Mouse (Mus musculus) midbrain, embryonic 12.5 days (tissue): ENCODE data around the gene Ncbp2. TPM values are rescaled to one million over a fixed set of nuclear protein-coding genes. Genes with fewer than 3 reads are reported as not detected.

Source experiments
- ATAC-seq: fragments of 200-750 bp; cut with Nextera tagmentation; 2 replicates; pipeline ENCODE4 v1.8.0; 2017; ENCODE audit warnings: low read depth, moderate TSS enrichment, moderate library complexity; ENCODE audit not compliant: low FRiP score
- H3K27ac ChIP-seq: fragments of 300-500 bp; sonication (generic); replicated peaks from 2 replicates; pipeline ENCODE4 v1.5.1; 2016; ENCODE audit warnings: mild to moderate bottlenecking
- H3K27me3 ChIP-seq: fragments of 300-500 bp; sonication (generic); 2 replicates; pipeline ENCODE4 v1.6.1; 2016; ENCODE audit warnings: mild to moderate bottlenecking
- H3K36me3 ChIP-seq: fragments of 300-500 bp; sonication (generic); 2 replicates; pipeline ENCODE4 v1.6.1; 2016
- H3K4me1 ChIP-seq: fragments of 300-500 bp; sonication (generic); 2 replicates; pipeline ENCODE4 v1.6.1; 2016
- H3K4me2 ChIP-seq: fragments of 300-500 bp; sonication (generic); replicated peaks from 2 replicates; pipeline ENCODE4 v1.6.1; 2016; ENCODE audit warnings: mild to moderate bottlenecking, moderate library complexity
- H3K4me3 ChIP-seq: fragments of 300-500 bp; sonication (generic); 2 replicates; pipeline ENCODE4 v1.5.1; 2016; ENCODE audit warnings: mild to moderate bottlenecking
- H3K9ac ChIP-seq: fragments of 300-500 bp; sonication (generic); replicated peaks from 2 replicates; pipeline ENCODE4 v1.6.1; 2016; ENCODE audit warnings: mild to moderate bottlenecking, moderate library complexity
- H3K9me3 ChIP-seq: fragments of 300-500 bp; sonication (generic); 2 replicates; pipeline ENCODE4 v1.6.1; 2016; ENCODE audit warnings: mild to moderate bottlenecking
- WGBS: fragments of 180-500 bp; shearing (Covaris S2); methylation state at CpG from one replicate; pipeline ENCODE4 v1.1.7; 2016; 5-methylcytosine and 5-hydroxymethylcytosine counted together
- polyA plus RNA-seq: library from polyadenylated mRNA; unstranded; fragments of >200 nt; fragmentation: Nextera tagmentation; extraction: Ambion mirVana; gene quantifications from 2 replicates; pipeline ENCODE4 v1.2.1, GENCODE M21; 2016

Ncbp2 gene
- polyA plus RNA-seq: 131 and 135 TPM in 2 replicates

DNA sequence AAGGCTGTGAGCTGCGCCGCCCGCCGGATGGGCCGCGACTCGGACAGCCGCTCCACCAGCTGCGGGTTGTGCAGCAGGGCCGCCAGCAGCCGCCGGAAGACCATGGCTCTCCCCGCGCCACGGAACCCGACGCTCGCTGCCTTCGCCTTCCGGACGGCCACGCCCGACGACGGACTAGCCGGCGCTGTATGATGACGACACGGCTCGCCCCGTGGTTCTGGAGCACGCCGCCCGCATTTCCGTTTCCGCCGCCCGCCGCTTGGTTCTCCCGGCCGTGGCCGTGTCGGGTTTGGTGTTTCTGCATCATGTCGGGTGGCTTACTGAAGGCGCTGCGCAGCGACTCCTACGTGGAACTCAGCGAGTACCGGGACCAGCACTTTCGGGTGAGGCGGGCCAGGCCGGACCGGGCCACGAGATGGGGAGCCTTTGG lies at the start of gene Ncbp2, which contains the start of gene 0610012G03Rik:
Gene Ncbp2, plus strand, starts transcription at position 169 of the 430 bp plus-strand sequence.
Gene 0610012G03Rik, minus strand, starts transcription at position 150 of the 430 bp plus-strand sequence.
- ATAC-seq: peak; percentile 90
- under 1% methylated on average over 55 of the region's 55 CpGs for WGBS
- H3K9me3 ChIP-seq: no peaks in the 10 kb centered on the region

DNA sequence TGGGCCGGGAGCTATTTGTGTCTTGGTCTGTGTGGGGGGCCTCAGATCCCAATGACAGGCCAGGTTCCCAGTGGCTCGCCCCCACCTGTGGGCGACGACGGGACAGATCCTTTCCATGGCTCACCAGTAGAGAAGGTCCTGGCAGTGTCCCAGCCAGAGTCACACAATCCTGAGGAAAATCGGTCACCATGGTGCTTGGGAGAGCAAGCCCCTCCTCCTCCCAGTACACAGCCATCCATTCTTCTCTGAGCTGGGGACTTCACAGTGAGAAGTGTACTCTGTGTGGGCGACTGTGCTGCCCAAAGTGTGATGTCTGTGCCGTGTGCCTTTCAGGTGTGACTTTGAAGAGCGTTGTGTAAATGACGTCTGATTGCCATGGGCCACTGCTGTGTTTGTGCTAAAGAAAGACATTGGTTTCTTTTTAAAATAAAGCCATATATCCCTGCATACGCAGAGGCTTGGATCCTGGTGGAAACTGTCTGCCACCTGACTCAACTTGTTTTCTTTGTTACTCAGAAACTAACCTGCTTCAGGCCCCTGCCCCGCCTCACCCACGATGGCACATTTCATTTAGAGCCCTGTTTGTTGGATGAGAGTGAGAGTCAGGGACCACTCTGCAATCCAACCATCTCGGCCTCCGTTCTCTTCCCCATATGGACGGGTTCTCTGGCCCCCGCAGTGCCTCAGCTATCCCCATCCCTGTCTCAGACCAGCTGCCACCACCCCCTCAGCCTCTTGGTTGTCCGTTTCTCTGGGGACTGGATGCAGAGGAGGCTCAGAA lies 49.6 kb upstream of the Ncbp2 start:
- H3K36me3 ChIP-seq: no peaks in the 10 kb centered on the region
- H3K27ac ChIP-seq: no peak overlapping the region
- H3K9me3 ChIP-seq: peaks cover 3% of the 10 kb centered on the region; the same call in 1 of the 2 replicates
- H3K4me1 ChIP-seq: peaks cover 14% of the 10 kb centered on the region
- no peak overlapping the region for H3K4me3 ChIP-seq
- H3K9ac ChIP-seq: no peak overlapping the region
- 0 out of 2 replicates have a peak, but pooled peaks have one; percentile 30 for ATAC-seq
- H3K27me3 ChIP-seq: peaks cover 4% of the 10 kb centered on the region; the same call in 1 of the 2 replicates
- 84% methylated on average over 18 of the region's 18 CpGs for WGBS
- no peak overlapping the region for H3K4me2 ChIP-seq

More for the DNA sequence above, at the start of gene Ncbp2, which contains the start of gene 0610012G03Rik:
- H3K27ac ChIP-seq: peak within 1 kb of the TSS; percentile 87
- H3K36me3 ChIP-seq: peaks cover 8% of the 10 kb centered on the region; the same call in 1 of the 2 replicates
- H3K27me3 ChIP-seq: no peaks in the 10 kb centered on the region
- peak within 1 kb of the TSS; percentile 85 for H3K9ac ChIP-seq
- H3K4me1 ChIP-seq: peaks cover 37% of the 10 kb centered on the region
- H3K4me3 ChIP-seq: peak within 1 kb of the TSS; percentile 83
- peak within 1 kb of the TSS; percentile 86 for H3K4me2 ChIP-seq

- H3K4me2 ChIP-seq: no peak overlapping the region
- H3K4me3 ChIP-seq: no peak overlapping the region
- peaks cover 13% of the 10 kb centered on the region; the same call in 1 of the 2 replicates for H3K27me3 ChIP-seq
- H3K9ac ChIP-seq: no peak overlapping the region
- ATAC-seq: no peak
- WGBS: 88% methylated on average over 1 of the region's 1 CpGs
- peaks cover 3% of the 10 kb centered on the region; the same call in 1 of the 2 replicates for H3K9me3 ChIP-seq
- peaks cover 22% of the 10 kb centered on the region for H3K4me1 ChIP-seq
- H3K27ac ChIP-seq: no peak overlapping the region
- no peaks in the 10 kb centered on the region for H3K36me3 ChIP-seq
These were observed 46.4 kb upstream of the Ncbp2 start for GRCm38 (mm10) chr16:31901886-31902285.

DNA sequence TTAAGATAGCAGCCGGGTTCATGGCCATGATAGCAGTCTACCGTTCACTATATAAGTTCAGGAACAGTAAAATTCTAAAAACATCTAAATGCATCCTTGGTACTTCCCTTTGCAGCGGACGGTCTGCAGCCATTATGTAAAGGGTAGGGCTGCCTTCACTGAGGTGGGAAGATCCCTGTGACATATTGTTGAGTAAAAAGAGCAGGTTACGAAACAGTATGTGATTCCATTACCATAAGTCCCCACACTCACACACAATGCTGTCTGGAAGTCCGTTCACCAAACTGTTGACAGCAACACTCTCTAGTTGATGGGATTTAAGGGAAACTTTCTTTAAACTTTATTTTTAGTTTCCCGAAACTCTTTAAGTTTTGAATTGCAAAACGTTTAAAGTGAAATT lies 45.1 kb upstream of the Ncbp2 start:
- no peaks in the 10 kb centered on the region for H3K36me3 ChIP-seq
- no peak overlapping the region for H3K4me3 ChIP-seq
- no peak for ATAC-seq
- H3K9me3 ChIP-seq: peaks cover 3% of the 10 kb centered on the region; the same call in 1 of the 2 replicates
- H3K9ac ChIP-seq: no peak overlapping the region
- no peak overlapping the region for H3K4me2 ChIP-seq
- 89% methylated on average over 8 of the region's 8 CpGs for WGBS
- H3K27ac ChIP-seq: no peak overlapping the region
- peaks cover 9% of the 10 kb centered on the region; the same call in 1 of the 2 replicates for H3K27me3 ChIP-seq
- peaks cover 13% of the 10 kb centered on the region for H3K4me1 ChIP-seq

DNA sequence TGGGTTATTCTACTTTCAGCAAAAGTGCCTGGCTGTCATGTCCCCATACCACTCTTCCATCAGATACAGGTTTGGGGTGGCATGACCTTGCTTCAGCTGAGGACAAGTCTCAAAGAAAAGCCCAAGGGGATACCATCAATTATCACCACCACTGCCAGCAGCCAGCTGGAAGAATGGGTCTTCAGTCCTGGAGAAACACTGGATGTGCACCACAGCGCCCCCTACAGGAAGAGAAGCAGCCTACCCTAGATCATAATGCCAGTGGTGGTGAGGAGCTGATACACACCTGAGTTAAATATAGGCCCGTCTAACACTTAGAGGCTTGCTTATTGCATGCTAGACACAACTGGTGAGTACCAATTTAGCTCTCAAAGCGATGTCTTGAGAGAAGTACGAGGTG lies 43.0 kb upstream of the Ncbp2 start:
- no peak overlapping the region for H3K27ac ChIP-seq
- H3K4me3 ChIP-seq: no peak overlapping the region
- H3K36me3 ChIP-seq: no peaks in the 10 kb centered on the region
- H3K4me2 ChIP-seq: no peak overlapping the region
- H3K4me1 ChIP-seq: peaks cover 10% of the 10 kb centered on the region
- no peaks in the 10 kb centered on the region for H3K9me3 ChIP-seq
- no peak overlapping the region for H3K9ac ChIP-seq
- WGBS: 78% methylated on average over 4 of the region's 4 CpGs
- ATAC-seq: no peak
- peaks cover 9% of the 10 kb centered on the region; the same call in 1 of the 2 replicates for H3K27me3 ChIP-seq

DNA sequence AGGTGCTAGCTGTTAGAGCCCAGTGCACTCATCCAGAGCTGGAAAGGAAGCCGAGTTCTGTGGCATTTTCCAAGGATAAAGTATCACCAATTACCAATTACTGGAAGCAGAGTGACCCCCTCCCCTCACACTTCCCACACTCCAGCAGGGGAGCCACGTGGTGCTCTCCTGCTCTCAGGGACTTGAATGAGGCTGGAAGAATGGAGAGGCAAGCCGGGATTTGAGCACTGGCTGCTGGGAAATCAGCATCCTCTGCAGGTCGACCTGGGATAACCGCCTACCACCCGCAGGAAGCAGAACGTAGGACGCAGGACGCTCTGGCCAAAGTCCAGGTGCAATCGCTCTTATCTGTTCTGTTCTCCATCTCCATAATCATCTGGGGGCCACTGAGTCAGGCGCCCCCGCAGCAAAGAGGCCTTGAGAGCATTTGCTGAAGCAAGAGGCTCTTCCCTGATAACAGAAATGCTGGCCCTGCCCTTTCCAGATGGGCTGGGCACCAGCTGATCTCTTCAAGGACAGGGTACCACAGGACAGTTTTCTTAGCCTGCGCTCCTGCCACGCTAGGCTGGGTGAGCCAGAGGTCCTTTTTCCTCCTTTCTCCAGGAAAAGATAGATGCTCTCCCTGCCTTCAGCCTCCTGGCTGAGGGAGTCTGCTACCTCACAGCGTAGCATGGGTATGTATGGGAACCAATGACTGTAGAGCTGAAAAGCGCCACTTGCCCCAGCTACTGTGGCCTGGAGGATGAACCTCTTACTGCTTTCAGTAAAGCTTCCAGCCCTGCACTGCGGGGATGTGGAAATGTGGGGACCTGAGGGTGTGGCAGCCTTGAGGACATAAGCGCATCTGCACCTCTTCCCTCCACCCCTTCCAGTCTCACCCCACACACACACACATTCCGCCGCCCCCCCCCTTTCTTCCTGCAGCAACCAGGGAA lies 42.2 kb upstream of the Ncbp2 start:
- ATAC-seq: no peak
- Histone ChIP-seq H3K9ac (0 out of 2 replicates have a peak overlapping the region, but pooled peaks have one; percentile 31), H3K9me3 (no peaks in the 10 kb centered on the region), H3K27me3 (peaks cover 9% of the 10 kb centered on the region; the same call in 1 of the 2 replicates), H3K4me1 (peaks cover 10% of the 10 kb centered on the region), H3K4me2 (peak overlapping the region; percentile 36), H3K4me3 (0 out of 2 replicates have a peak overlapping the region, but pooled peaks have one; percentile 12), H3K27ac (no peak overlapping the region), H3K36me3 (no peaks in the 10 kb centered on the region)
- WGBS: 34% methylated on average over 20 of the region's 20 CpGs

- Histone ChIP-seq H3K36me3 (no peaks in the 10 kb centered on the region), H3K9me3 (no peaks in the 10 kb centered on the region), H3K4me1 (peaks cover 10% of the 10 kb centered on the region), H3K27ac (no peak overlapping the region), H3K4me3 (peak overlapping the region; percentile 12; the same call in 1 of the 2 replicates), H3K9ac (no peak overlapping the region), H3K4me2 (peak overlapping the region; percentile 36), H3K27me3 (peaks cover 9% of the 10 kb centered on the region; the same call in 1 of the 2 replicates)
- 9% methylated on average over 9 of the region's 9 CpGs for WGBS
- no peak for ATAC-seq
These were observed 41.4 kb upstream of the Ncbp2 start for GRCm38 (mm10) chr16:31906896-31907295.

DNA sequence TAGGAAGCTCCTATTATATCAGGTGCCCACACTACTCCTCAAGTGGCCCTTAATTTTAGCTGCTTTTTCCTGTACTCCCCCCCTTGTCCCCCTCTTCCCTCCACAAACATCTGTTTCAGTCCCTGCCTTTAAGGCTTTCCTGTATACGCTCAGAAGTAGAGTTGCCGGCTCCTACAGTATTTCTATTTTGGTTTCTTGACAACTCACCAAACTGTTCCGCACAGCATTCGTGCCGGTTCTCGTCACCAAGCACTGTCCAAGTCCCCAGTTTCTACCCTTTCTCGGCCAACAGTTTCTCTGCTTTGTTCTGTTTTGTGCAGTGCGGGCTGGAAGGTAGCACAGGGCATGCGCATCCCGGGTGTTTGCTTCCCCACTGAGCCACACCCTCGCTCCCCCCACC lies 39.4 kb upstream of the Ncbp2 start:
- H3K4me3 ChIP-seq: no peak overlapping the region
- no peak overlapping the region for H3K4me2 ChIP-seq
- 68% methylated on average over 11 of the region's 11 CpGs for WGBS
- no peaks in the 10 kb centered on the region for H3K9me3 ChIP-seq
- no peak for ATAC-seq
- peaks cover 9% of the 10 kb centered on the region; the same call in 1 of the 2 replicates for H3K27me3 ChIP-seq
- no peak overlapping the region for H3K9ac ChIP-seq
- H3K36me3 ChIP-seq: no peaks in the 10 kb centered on the region
- H3K4me1 ChIP-seq: peaks cover 10% of the 10 kb centered on the region
- H3K27ac ChIP-seq: no peak overlapping the region

GRCm38 (mm10) chr16:31910281-31910847 lies 37.9 kb upstream of the Ncbp2 start:
- Histone ChIP-seq H3K4me2 (no peak overlapping the region), H3K9me3 (no peaks in the 10 kb centered on the region), H3K27ac (no peak overlapping the region), H3K4me1 (peaks cover 10% of the 10 kb centered on the region), H3K36me3 (no peaks in the 10 kb centered on the region), H3K27me3 (peaks cover 9% of the 10 kb centered on the region; the same call in 1 of the 2 replicates), H3K4me3 (no peak overlapping the region), H3K9ac (no peak overlapping the region)
- 77% methylated on average over 10 of the region's 10 CpGs for WGBS
- no peak for ATAC-seq

DNA sequence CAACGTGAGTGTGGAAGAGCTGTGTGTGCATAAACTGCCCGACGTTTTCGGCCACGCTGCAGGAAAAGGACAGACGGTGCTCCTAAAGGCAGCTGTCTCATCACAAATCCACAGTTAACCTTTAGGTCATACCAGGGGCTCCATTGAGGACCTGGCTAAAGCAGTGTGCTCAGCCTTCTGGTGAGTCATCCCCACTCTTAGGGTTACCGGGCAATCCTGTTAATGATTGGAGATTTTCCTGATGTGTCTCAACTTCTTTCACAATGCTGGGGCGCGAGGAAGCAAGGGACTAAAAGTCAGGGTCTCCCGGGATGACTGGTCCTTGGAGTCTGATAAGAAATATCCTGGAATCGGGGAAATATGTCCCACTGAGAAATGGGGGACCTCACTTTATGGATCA lies 30.5 kb upstream of the Ncbp2 start:
- Histone ChIP-seq H3K4me2 (no peak overlapping the region), H3K4me1 (peaks cover 3% of the 10 kb centered on the region; the same call in 1 of the 2 replicates), H3K9me3 (no peaks in the 10 kb centered on the region), H3K27ac (no peak overlapping the region), H3K36me3 (no peaks in the 10 kb centered on the region), H3K9ac (peak overlapping the region; percentile 32; the same call in 1 of the 2 replicates), H3K27me3 (no peaks in the 10 kb centered on the region; the same call in 1 of the 2 replicates), H3K4me3 (no peak overlapping the region)
- ATAC-seq: no peak
- 81% methylated on average over 11 of the region's 11 CpGs for WGBS

- no peak overlapping the region for H3K27ac ChIP-seq
These were observed 30.0 kb upstream of the Ncbp2 start for GRCm38 (mm10) chr16:31918248-31918724.

More at GRCm38 (mm10) chr16:31918248-31918724, 30.0 kb upstream of the Ncbp2 start:
- Histone ChIP-seq H3K4me3 (no peak overlapping the region), H3K4me1 (peaks cover 3% of the 10 kb centered on the region; the same call in 1 of the 2 replicates), H3K27me3 (no peaks in the 10 kb centered on the region; the same call in 1 of the 2 replicates), H3K9ac (peak overlapping the region; percentile 32; the same call in 1 of the 2 replicates), H3K4me2 (peak overlapping the region; percentile 28; the same call in 1 of the 2 replicates), H3K9me3 (no peaks in the 10 kb centered on the region), H3K36me3 (no peaks in the 10 kb centered on the region)
- 0 out of 2 replicates have a peak, but pooled peaks have one; percentile 23 for ATAC-seq
- 5% methylated on average over 14 of the region's 14 CpGs for WGBS
